Mouse (Mus musculus) hindbrain, embryonic 14.5 days (tissue): ENCODE data around the gene Gdf7. TPM values are rescaled to one million over a fixed set of nuclear protein-coding genes. Genes with fewer than 3 reads are reported as not detected.

ENCODE experiments used
- ATAC-seq: fragments of 200-750 bp; cut with Nextera tagmentation; 2 replicates; pipeline ENCODE4 v1.8.0; 2017; ENCODE audit warnings: moderate number of reproducible peaks, mild to moderate bottlenecking, moderate TSS enrichment, moderate library complexity; ENCODE audit not compliant: low FRiP score
- DNase-seq: peaks from one replicate; pipeline ENCODE4 v3.0.0-alpha.2; 2015; ENCODE audit warnings: low spot score
- H3K27ac ChIP-seq: fragments of 300-500 bp; sonication (generic); 2 replicates; pipeline ENCODE4 v1.5.1; 2014; ENCODE audit warnings: mild to moderate bottlenecking, moderate library complexity
- H3K27me3 ChIP-seq: fragments of 300-500 bp; sonication (generic); 2 replicates; pipeline ENCODE4 v1.6.1; 2014; ENCODE audit warnings: mild to moderate bottlenecking, low read length, mixed read lengths; ENCODE audit not compliant: control insufficient read depth, insufficient read depth
- H3K36me3 ChIP-seq: fragments of 300-500 bp; sonication (generic); replicated peaks from 2 replicates; pipeline ENCODE4 v1.6.1; 2014; ENCODE audit not compliant: control insufficient read depth, insufficient read depth
- H3K4me1 ChIP-seq: fragments of 300-500 bp; sonication (generic); replicated peaks from 2 replicates; pipeline ENCODE4 v1.6.1; 2014; ENCODE audit warnings: antibody characterized with exemption, low read length, mixed read lengths; ENCODE audit not compliant: control insufficient read depth, insufficient read depth
- H3K4me2 ChIP-seq: fragments of 300-500 bp; sonication (generic); replicated peaks from 2 replicates; pipeline ENCODE4 v1.6.1; 2014; ENCODE audit warnings: mild to moderate bottlenecking, moderate library complexity
- H3K4me3 ChIP-seq: fragments of 300-500 bp; sonication (generic); replicated peaks from 2 replicates; pipeline ENCODE4 v1.5.1; 2014; ENCODE audit warnings: mild to moderate bottlenecking, low read length
- H3K9ac ChIP-seq: fragments of 300-500 bp; sonication (generic); 2 replicates; pipeline ENCODE4 v1.6.1; 2014
- H3K9me3 ChIP-seq: fragments of 300-500 bp; sonication (generic); 2 replicates; pipeline ENCODE4 v1.6.1; 2016; ENCODE audit warnings: low read length; ENCODE audit not compliant: control insufficient read depth
- WGBS: fragments of 180-500 bp; shearing (Covaris S2); extraction: QIAGEN DNeasy Blood & Tissue Kit; methylation state at CpG from one replicate; pipeline ENCODE4 v1.1.7; 2014; 5-methylcytosine and 5-hydroxymethylcytosine counted together
- polyA plus RNA-seq: library from polyadenylated mRNA; unstranded; fragments of >200 nt; fragmentation: Nextera tagmentation; extraction: Ambion mirVana; gene quantifications from 2 replicates; pipeline ENCODE4 v1.2.1, GENCODE M21; 2014

Gene Gdf7
- polyA plus RNA-seq, 1 experiment from 2014 or later, result 0.67 TPM

DNA sequence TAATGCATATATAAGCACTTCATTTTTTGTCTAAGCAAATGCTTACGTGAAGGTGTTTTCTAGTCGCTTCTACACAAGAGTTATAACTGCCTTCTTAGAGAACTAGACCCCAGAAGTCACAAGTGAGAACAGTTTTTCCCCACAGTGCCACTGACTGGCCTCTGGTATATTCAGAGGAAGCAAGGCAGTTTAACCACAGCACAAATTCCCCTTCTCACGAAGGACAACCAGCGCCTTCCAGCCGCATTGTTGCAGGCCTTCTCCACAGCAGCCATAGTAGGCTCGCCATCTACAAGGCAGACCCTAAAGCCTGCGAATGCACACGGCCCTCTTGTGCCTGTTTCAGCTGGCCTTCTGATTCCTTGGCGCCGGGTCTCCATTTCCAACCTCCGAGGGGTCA, 32.1 kb downstream of the Gdf7 start:
- no peak for DNase-seq
- ATAC-seq, result no peak
- no peak overlapping the region for H3K4me2 ChIP-seq
- H3K4me1 ChIP-seq, result no peaks in the 10 kb centered on the region
- peaks cover 9% of the 10 kb centered on the region; the same call in 1 of the 2 replicates for H3K36me3 ChIP-seq
- H3K9ac ChIP-seq, result no peak overlapping the region
- H3K9me3 ChIP-seq, result no peaks in the 10 kb centered on the region
- H3K4me3 ChIP-seq, result no peak overlapping the region
- no peaks in the 10 kb centered on the region for H3K27me3 ChIP-seq
- no peak overlapping the region for H3K27ac ChIP-seq
- WGBS, result 96% methylated on average over 11 of the region's 11 CpGs

DNA sequence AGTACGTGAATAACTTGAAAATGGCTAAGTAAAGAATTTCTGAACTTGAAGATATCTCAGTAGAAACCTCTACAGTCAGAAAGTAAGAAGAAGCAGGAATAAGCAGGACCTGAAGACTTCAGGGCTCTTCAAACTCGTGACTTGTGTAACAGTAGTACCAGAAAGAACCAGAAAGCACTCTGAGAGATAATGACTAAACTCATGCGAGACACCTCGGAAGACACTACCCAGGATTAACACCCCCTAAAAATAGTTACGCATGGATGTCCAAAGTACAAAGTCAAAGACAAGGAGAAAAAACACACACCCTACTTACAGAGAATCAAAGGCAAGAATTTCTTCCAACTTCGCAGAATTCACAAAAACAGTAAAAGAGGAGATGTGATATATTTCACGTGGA, 35.4 kb downstream of the Gdf7 start:
- H3K9ac ChIP-seq, result no peak overlapping the region
- no peak overlapping the region for H3K4me2 ChIP-seq
- H3K27ac ChIP-seq, result no peak overlapping the region
- no peaks in the 10 kb centered on the region for H3K9me3 ChIP-seq
- H3K4me1 ChIP-seq, result 0 out of 2 replicates have a peak, but pooled peaks cover 7% of the 10 kb centered on the region
- H3K27me3 ChIP-seq, result no peaks in the 10 kb centered on the region
- H3K4me3 ChIP-seq, result no peak overlapping the region
- 90% methylated on average over 7 of the region's 7 CpGs for WGBS
- DNase-seq (no peak), ATAC-seq (no peak)
- H3K36me3 ChIP-seq, result peaks cover 9% of the 10 kb centered on the region; the same call in 1 of the 2 replicates

DNA sequence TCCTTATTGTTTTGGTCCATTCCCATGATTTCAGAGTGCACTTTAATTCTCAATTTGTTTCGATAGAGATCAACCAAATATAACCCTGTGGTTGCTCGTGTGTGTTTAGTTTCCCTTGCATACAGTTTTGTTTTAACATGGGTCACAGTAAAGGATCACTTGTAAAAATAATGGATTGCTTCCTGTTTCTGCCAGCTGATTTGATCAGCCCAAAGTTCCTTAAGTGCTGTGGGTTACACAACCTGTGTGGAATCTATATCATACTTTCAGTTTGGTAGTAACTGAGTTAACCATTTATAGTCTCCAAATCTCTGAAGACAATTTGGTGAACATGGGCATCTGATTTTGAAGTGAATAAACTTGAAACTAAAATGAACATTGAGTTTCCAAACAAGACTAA, 41.5 kb downstream of the Gdf7 start:
- WGBS, result 88% methylated on average over 2 of the region's 2 CpGs
- H3K4me1 ChIP-seq, result 0 out of 2 replicates have a peak, but pooled peaks cover 7% of the 10 kb centered on the region
- no peaks in the 10 kb centered on the region for H3K27me3 ChIP-seq

More for the DNA sequence above, 41.5 kb downstream of the Gdf7 start:
- no peaks in the 10 kb centered on the region for H3K9me3 ChIP-seq
- H3K9ac ChIP-seq, result no peak overlapping the region
- H3K27ac ChIP-seq, result no peak overlapping the region
- no peak for ATAC-seq
- H3K4me3 ChIP-seq, result no peak overlapping the region
- no peak for DNase-seq
- H3K4me2 ChIP-seq, result no peak overlapping the region
- no peaks in the 10 kb centered on the region for H3K36me3 ChIP-seq

Other genes with a start within 250 kb of the Gdf7 start
- 67.0 and 69.9 TPM in 2 replicates for gene Ldah, start 93.8 kb downstream of the Gdf7 start, polyA plus RNA-seq
- gene Hs1bp3, start 11.5 kb upstream of the Gdf7 start, polyA plus RNA-seq, result 5.9 and 6.2 TPM in 2 replicates
- gene Rhob, start 198.1 kb upstream of the Gdf7 start, polyA plus RNA-seq, result 113 and 131 TPM in 2 replicates